Mouse (Mus musculus): ENCODE results near the gene Cap1.

Cap1 gene

DNA sequence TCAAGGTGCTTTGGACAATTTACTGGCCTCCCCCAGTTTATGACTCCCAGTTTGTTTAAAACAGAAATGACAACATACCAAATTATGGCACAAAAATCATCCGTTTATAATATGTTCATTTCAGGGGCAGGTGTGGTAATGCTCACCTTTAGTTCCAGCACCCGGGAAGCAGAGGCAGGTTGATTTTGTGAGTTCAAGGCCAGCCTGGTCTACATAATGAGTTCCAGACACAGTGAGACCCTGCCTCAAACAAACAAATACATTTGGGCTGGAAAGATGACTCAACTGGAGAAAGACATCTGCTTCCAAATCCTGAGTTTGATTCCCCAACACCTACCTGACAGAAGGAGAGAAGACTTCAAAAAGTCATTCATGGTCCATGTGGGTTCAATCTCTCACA lies 1.5 kb upstream of the Cap1 start:
- no peak for DNase-seq (ENCODE audit: extremely low spot score)

DNA sequence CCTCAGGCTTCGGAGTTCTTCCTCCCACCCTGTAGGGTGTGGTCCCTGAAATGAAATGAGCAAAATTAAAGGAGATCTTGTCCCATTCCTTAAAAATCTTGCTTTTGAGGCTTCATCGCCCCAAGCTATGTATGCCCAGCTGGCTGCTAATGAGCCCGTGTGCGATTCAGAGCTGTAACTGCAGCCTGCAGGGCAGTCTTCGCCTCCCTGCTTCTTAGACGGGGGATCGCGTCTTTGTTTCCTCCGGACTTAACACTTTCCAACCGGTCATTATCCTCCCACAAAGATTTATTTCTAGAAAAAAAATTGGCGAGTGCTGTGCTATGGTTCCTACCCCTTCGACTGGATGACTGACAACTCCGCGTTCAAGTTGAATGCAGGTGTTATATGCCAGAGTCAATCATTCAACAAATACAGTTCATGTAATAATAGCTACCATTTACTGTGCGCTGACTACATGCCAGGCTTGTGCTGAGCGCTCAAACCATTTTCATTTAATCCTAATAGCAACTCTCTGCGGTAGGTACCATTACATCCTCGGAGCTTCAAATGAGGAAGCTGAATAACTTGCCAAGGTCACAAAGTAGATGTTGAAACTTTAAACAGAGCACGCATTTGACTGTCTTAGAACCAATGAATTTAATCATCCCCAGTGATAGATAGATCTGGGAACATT lies 861 bp upstream of the Cap1 start:
- DNase-seq (ENCODE audit: extremely low spot score): no peak

DNA sequence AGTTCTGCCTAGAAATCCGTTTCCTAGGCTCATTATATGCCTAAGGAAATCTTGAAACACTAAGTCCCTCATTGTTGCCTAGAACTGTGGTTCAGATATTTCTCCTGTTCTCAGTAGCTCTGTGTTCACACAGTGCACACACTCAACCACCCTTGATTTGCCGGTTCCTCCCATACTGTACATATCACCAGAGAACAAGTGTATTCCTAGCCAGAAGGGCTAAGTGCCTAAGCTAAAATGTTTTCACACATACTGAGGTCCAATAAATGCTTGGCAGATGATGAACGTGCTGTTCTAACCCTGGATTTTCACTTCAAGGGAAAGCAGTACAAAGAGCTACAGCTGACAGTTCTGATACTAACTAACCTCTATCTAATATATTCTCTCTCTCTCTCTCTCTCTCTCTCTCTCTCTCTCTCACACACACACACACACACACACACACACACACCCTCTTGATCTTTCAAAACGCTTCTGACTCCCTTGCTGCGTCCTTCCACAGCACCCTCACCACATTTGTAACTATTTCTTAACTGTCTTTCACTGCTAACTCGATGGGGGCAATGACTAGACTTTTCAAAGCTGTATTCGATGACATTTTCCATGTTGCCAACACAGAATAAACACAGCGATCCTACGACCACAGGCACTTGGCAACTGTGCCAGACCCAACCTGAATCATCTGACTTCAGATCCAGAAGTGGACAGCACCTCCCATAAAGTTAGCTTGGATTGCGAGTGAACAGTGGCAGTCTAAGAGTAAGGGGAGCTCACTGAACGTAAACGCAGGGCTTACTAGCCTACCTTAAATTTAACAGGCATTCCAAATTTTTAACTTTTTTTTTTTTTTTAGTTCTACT lies 1.1 kb downstream of the Cap1 start:
- no peak for DNase-seq (ENCODE audit: extremely low spot score)

DNA sequence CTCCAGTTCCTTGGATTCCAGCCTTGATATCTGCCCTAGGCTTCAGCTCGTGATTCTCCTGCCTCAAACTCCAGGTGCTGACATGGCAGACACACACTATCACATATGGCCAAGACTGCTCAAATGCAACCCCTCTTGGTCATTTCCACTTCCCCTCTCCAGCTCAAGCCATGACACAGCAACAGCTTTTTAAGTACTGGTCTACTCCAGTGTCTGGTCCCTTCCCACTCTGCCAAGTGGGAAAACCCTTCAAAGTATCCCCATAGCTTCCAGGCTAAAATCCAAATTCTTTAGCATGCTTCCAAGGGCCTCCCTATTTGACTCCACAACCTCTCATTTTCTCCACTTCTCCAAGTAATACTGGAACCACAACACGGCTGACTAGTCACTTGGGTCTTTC lies 1.8 kb downstream of the Cap1 start:
- no peak for DNase-seq (ENCODE audit: extremely low spot score)

DNA sequence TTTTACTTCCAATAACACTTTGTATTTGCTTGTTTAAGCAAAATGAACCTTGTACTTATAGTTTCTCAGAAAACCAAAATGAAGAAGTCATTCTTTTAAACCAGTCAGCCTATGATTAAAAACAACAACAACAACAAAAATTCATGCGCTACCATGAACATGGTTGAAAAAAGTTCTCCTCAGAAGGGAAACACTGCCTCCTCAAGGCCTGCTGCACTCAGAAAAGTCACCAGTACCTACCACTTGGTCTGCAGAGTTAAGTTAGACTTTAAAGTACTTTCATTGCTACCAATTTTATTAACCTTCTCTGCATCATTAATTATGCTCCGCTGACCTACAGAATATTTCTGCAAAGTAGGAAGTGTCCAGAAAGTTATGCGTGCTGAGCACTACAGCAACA lies 2.6 kb downstream of the Cap1 start:
- DNase-seq (ENCODE audit: extremely low spot score): no peak

DNA sequence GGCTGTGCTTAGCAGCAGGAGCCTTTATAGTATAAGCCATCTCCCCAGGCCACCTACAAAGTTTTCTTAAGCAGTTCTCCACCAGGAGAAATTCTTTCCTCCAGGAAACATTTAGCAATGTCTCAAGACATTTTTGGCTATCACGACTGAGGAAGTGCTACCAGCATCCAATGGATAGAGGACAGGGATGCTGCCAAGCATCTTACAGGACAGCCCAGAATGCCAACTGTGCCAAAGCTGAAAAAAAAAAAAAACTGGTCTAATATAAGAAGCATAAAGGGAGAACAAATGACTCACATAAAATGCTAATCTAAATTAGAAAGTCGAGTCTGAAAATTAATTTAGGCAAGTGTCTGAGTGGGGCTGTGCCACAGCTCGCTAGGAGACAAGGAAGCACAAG lies 3.3 kb downstream of the Cap1 start:
- no peak for DNase-seq (ENCODE audit: extremely low spot score)

DNA sequence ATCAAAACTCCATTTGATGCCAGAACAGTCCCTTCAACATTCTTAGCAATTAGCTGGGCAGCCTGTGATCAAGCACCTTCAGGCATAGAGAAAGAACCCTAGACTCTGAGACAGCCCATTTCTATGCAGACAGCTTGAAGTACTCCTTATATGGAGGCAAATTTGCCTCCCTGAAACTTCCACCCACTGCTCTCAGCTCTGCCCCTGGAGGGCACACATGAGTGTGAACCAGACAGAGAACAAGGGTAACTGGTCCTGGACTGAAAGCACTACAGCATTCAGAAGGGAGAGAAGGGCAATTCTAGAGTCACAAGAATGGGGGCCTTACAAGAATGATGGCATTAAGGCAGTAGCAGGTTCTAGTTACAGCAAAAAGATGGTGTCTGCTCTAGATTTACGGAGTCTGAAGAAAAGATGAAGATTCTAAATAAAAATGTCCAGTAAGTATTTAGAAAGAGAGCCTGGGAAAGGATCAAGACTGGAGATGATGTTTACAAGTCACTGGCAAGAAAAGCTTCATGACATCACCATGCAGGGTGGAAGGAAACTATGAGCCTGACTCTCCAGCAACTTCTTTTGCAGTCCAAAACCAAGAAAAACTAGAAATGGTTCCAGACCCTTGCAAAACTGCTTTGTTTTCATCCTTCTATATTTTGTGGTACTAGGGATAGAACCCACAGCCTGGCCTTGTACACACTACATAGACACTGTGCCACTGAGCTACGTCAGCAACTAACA lies 7.4 kb downstream of the Cap1 start:
- DNase-seq (ENCODE audit: extremely low spot score): no peak

DNA sequence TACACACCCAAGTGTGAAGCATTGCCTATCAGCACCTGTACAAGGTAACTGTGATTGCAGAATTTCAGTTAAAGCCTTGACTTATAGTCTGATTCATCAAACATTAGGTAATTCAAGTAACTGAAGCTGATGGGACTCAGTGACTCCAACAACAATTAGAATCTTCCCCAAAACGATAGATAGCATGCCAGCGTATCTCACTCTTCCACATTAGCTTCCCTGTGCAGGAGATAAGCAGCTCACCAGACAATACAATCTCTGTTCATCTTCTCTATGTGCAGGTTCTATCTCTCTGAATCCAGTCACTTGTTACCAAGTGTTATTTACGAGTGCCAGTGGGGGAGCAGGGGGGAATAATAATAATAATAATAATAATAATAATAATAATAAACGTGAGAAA lies 12.3 kb downstream of the Cap1 start:
- DNase-seq (ENCODE audit: extremely low spot score): no peak

DNA sequence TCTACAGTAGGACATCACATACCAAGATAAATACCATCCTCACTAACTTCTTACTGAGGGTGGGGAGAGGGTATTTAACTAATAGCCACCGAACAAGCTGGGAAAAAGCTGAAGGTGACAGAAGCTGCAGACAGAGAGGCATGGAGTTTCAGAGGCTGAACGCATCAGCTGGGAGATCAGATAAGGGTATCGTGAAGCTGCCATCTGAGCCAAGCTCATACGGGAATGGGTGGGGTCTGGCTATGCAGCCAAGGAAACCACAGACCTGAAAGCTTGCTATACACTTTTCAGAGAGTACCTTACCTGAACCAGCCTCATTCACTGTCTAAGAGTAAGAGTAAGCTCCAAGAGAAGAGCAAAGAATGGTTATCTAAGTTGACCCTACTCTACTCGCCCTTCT lies 12.9 kb downstream of the Cap1 start:
- no peak for DNase-seq (ENCODE audit: extremely low spot score)

DNA sequence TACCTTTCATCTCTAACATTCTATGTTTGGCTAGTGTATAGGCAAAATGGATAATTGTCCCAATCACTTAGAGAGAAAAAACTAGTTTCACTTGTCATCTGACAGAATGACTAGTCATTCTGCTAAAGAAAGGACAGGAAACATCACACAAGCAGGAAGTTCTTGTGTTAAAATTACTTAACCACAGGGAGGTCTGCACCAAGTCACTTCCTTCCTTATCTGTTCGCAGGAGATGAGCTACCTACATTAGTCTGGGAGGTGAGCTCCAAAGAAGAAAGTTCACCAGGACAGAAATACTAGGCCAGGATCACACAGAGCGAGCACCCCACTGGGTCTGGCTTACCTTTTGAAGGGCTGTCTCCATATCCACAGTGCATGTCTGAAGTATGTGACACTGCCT lies 13.9 kb downstream of the Cap1 start:
- no peak for DNase-seq (ENCODE audit: extremely low spot score)

DNA sequence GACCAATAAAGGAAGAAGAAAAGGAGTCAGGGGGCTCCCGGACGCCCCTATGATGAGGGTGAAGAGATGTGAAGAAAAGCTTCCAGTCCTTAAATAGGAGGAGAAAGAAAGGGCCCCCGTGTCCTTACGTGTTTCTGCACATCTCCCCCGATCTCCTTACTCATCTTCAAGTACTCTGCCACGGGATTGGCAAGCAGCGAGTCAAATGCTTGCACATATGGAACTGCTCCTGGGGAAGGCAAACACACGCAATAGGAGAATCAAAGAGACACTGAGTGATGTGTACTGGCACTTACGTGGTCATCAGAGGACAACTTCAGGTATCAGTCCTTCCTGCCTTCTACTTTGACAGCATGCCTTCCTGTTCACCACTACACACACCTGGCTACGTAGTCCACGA lies 14.6 kb downstream of the Cap1 start:
- no peak for DNase-seq (ENCODE audit: extremely low spot score)

DNA sequence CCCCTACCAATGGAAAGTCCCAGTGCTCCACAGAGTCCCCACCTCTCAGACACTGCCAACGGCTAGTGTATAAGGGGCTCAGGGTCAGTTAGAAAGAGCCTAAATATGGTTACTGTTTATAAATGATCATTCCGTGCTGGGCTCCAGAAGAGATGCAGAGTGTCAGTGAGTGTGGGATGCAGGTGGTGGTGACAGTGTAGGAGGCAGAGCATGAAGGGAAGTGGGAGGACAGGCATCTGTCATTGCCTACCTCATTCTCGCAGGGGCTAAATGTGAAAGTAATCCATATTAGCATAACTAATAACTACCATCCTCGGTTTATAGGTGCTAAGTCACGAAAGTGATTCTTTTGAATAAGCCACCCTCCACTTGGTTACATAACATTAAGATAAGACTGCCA lies 15.1 kb downstream of the Cap1 start:
- DNase-seq (ENCODE audit: extremely low spot score): no peak

DNA sequence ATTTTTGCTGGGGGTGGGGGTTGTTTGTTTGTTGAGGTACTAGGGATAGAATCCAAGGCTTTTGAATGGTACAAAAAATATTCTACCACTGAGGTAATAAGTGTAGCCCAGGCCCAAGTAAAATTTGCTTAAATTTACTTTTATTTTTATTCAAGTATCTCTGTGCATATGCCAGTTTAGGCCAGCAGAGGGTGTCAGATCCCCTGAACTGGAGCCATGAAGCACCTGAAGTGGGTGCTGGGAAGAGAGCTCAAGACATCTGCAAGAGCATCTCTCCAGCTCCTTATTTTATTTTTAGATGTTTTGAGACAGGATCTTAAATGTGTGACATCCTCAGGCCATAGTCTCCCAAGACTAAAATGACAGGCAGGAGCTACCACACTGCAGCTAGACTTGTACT lies 15.8 kb downstream of the Cap1 start:
- DNase-seq (ENCODE audit: extremely low spot score): no peak

DNA sequence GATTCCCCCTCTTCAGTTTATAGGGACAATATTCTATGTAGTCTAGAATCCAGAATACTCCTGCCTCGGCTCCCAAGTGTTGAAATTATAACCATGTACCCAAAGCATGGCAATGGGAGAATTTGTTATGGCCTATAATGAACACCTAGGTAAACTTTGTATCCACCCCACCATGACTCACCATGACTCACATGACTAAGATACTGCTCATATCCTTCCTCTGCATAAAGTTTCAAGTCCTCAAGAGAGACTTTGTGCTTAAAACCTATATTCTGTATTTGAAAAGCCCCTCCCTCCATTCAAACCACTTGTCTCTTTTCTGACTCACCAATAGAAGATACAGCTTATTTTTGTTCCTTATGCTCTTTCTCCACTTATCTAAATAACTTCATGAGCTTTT lies 17.8 kb downstream of the Cap1 start:
- no peak for DNase-seq (ENCODE audit: extremely low spot score)

DNA sequence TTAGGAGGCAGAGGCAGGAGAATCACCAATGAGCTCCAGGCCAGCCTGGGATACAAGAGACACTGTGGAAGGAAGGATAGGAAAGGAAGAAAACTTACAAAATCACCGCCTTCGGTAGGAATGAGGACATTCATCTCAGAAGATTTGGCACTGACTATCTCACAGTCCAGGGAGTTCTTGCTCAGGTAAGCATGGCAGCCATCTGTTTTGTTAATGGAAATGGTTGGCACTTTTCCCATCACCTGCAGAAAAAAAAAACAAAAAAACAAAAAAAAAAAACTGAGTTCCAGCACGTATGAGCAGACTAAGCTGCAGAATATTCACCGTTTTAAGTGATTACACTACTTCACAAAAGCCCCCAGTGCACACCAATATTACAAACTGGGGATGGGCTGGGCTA lies 24.0 kb downstream of the Cap1 start:
- no peak for DNase-seq (ENCODE audit: extremely low spot score)

DNA sequence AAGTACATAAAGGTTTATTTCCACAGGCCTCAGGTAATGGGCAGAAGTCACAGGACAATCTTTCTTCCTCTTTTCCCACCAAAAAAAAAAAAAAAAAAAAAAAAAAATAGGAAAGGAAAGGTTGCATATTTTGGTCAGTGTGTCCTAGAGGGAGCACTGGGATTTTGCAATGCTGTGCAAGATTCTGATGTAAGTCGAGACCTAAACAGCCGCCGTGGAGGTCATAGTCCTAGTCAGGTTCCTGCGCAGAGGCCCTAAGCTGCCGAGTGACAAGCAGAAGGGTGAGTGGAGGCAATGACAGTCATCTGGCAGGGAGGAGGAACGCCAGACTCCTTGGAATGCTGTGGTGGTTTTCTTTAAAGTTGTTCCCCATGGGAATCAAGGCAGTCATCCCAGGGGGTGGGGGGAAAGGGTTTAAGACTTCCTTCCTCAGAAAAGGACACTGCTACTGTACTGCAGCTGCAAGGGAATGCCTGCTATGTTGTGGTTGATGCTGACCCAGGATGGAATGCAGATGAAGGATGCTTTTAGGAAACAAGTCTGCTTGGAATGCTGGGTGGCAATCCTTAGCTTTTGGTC lies 26.7 kb downstream of the Cap1 start:
- no peak for DNase-seq (ENCODE audit: extremely low spot score)

DNA sequence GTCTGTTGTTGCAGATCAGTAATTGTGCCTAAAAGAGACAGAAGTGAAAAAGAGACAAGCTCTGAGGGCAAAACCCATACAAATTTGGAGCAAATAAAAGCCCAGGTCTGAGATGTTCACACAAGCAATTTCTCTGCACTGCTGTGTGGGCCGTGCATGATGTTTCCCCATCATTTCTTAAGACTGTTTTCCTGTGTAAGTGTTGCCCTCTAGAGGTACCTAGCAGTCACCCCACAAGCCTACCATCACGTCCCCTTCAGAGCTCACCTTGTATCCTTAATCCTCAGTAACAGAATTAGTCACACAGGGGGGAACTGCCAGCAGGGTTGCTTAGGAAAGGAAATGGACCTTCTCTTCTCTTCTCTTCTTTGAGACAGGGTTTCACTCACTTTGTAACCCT lies 27.9 kb downstream of the Cap1 start:
- no peak for DNase-seq (ENCODE audit: extremely low spot score)

DNA sequence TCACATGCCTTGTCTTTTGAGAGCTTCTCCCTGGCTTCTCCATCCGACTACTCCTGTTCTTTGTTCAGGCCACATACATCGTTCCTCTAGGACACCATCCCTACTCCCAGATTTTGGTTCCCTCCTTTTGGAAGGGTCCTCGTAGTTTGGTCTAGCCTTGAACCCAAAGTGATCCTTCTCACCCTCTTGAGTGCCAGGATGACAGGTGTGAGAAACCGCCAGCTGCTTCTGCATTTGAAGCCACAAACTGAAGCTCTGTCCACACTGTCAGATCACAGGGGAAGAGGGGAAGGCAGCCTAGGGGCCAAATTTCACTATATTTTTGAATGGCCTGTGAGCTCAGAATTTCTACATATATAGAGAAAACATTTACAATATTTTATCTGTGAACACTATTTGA lies 31.1 kb downstream of the Cap1 start:
- DNase-seq (ENCODE audit: extremely low spot score): no peak

DNA sequence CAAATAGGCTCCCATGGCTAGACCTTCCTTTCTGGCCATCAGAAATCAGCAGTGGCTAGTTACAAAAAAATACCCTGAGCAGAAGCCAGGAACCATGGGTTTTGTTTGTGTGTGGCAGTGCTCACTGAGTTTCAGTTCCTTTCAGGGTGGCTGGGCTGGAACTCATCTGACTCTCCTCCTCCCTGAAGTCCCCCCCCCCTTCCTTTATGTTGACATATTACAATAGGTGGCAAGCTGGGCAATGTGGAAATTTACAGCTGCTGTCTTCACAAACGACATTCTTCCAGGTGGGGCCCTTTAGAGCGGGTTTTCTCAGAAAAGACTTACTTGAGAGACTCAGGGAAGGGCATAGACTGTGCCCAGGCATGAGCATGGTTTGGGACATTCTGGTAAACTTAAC lies 32.2 kb downstream of the Cap1 start:
- no peak for DNase-seq (ENCODE audit: extremely low spot score)

DNA sequence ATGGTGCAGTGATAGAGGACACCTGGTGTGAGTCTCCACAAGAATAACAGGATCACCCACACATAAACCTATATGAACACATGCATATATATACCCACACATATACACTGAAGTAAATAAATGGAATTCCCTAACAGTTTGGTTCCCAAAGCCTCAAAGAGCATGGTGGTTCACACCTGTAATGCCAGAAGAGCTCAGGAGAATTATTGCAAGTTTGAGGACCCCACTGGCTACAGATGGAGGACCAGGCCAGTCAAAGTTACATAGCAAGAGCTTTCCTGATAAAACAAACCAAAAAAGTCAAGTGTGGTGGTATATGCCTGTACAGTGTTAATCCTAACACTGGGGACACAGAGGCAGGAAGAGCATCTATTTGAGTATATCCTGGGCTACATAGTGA lies 34.3 kb downstream of the Cap1 start:
- no peak for DNase-seq (ENCODE audit: extremely low spot score)

DNA sequence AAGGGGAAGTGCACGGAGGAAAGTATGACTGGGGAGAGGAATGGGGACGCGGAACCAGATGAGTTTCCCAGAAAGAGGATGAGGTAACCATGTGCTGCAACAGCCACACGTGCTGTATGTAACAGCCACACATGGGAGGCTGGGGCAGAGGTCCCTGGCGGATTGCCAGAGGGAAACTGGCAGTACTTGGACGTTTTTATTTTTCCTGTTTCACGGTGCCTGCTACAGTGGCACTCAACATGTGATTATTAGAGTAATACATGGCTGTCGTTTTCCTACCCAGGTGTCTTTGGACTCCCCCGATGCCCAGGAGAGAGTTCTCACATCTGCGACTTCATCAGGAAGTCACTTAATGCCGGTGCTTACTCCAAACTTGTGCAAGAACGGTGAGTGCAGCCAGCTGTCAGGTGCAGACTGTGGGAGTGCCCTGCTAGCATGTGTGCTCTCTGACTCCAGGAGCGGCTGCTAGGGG lies 37.7 kb downstream of the Cap1 start:
- no peak for DNase-seq (ENCODE audit: extremely low spot score)

DNA sequence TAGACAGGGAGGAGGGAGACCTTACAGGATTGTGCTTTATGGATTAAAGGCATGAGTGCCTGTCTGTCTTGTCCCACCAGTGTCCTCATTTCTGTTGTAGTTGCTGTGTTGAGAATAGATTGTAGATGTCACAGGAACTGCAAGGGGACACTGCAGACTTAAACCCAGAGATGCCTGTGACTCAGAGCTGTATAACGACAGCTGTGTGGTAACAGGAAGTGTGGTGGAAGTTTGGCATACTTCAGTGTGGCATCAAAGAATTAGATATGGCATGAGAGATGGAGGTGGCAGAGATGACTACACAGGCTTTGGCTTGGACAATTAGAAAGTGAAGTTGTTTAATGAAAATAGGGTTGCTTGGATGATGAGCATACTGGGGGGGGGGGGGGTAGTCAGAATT lies 47.4 kb downstream of the Cap1 start:
- no peak for DNase-seq (ENCODE audit: extremely low spot score)

Data from embryo, embryonic 9.5 days (tissue).